Mouse (Mus musculus) spleen, embryonic (tissue): ENCODE data around the gene Col16a1.

Source experiments
- CTCF ChIA-PET: fragments of 350-600 bp; sonication (Branson Sonifier 250); formaldehyde crosslinking; loops from one replicate; lab custom pipeline; 2022; lab: Charles Lee

Col16a1 gene

GRCm38 (mm10) chr4:130045609-130046008, 2.0 kb upstream of the Col16a1 start:
- CTCF ChIA-PET = no interaction called here

DNA sequence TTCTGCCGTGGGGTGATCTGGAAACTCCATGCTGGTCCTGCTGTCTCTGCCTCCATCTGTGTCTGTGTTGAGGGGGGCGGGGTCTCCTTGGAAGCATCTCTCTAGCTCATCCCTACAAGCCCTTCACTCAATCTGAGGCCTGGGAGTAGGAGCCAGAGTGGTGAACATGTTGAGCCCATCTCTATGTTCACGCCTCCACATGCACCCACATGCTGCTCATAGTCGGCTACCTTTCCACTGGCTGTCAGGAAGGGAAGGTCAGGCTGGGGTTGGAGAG, 501 bp downstream of the Col16a1 start:
- CTCF ChIA-PET = no interaction called here

DNA sequence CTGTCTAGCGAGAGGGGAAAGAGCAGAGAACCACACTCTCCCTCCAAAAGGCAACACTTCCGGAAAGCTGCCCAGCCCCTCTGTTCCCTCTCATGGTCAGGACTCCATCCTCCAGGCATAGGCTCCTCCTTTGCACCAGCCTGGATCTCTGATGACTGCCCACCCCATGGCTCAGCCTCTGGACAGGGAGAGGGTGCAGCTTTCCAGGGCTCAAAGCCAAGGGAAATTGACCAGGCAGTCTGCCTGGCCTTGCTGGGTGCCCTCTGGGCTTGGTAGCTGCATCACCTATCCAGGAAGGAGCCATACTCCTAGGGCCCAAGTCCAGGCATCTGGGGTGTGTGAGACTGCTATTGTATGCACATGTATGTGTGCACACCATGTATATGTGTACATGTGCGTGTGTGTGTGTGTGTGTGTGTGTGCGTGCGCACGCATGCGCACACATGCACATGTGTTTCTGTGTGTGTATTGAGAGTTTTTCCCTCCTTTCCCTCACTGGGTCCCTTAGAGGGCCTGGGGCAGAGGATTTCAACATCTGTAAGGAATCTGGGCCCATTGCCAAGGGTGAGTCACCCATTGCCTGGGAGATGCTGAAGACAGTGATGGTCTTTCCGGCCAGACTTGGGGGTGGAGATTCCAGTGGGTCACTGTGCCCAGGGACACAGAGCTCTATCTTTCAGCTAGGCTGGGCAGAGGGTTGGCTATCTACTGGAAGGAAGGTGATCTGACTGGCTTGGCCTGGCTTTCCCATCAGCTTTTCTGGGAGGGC, 2.6 kb downstream of the Col16a1 start:
- CTCF ChIA-PET = no interaction called here

- CTCF ChIA-PET = no interaction called here
These were observed 4.6 kb downstream of the Col16a1 start for GRCm38 (mm10) chr4:130052283-130052682.

DNA sequence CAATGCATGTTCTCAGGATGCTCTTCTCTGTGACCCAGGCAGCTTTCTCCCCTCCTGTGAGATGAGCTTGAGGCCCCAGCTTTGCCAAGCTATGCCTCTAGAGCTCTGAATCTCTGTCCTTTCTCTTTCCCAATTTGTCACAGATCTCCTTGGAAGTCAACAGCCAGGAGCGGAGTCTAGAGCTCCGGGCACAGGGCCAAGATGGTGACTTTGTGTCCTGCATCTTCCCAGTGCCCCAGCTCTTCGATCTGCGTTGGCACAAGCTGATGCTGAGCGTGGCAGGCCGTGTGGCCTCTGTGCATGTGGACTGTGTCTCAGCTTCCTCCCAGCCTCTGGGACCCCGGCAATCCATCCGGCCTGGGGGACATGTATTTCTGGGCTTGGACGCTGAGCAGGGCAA, 5.5 kb downstream of the Col16a1 start:
- CTCF ChIA-PET = interaction anchor here (0.6 kb wide), 1 partner anchor 309 kb away, joined by 9 read pairs; no protein-coding TSS in a partner anchor

- CTCF ChIA-PET = no interaction called here
These were observed 7.1 kb downstream of the Col16a1 start for GRCm38 (mm10) chr4:130054727-130055126.

DNA sequence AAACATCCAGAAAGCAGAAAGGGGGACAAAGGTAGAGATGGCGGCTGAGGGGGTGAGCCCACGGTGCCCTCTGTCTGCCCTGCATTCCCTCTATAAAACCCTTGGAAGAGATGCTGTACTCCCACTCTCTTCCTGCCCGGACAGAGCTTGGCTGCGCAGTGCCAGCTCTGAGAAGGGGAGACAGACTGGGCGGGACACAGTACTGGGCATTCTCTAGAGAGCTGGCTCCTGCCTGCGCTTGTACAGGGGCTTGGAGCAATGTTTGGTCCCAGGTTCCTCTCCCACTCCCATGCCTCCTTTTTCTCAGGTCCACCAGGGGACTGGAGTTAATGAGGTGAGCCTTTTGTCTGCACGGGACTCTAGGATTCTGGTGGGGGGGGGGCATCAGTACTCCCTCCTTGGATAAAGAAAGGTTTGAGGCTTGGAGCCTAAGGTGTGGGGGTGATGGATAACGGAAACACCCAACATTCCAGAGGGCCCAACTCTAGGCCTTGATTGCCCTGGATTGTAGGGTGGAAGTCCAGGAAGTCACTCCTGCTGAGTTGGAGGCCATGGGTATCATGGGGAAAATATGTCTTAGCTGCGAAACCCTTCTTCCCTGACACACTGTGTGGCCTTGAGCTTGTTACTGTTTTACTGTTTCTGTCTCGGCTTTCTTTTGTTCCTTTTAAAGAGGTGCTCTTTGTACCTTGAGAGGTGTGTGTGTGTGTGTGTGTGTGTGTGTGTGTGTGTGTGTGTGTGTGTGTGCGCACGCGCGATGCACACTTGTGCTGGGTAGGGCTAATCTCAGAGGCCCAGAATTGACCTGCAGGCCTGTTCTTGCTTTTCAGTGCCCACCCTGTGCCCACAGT, 7.7 kb downstream of the Col16a1 start:
- CTCF ChIA-PET = no interaction called here

DNA sequence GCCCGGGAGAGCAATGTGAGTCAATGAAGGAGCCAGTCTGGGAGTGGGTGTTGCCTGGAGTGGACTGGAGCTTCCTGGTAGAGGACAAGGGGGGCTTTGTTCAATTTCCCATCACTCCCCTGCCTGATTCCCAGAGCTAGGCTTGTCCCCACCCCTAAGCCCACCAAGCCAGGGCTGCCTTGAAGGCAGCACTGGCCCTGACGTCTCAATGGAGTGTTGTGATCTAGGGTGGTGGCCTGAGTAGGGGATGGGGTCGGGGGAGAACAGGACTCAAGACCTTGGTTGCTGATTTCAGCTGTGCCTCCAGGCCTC, 8.3 kb downstream of the Col16a1 start:
- CTCF ChIA-PET = no interaction called here

GRCm38 (mm10) chr4:130056471-130056870, 8.8 kb downstream of the Col16a1 start:
- CTCF ChIA-PET = no interaction called here

DNA sequence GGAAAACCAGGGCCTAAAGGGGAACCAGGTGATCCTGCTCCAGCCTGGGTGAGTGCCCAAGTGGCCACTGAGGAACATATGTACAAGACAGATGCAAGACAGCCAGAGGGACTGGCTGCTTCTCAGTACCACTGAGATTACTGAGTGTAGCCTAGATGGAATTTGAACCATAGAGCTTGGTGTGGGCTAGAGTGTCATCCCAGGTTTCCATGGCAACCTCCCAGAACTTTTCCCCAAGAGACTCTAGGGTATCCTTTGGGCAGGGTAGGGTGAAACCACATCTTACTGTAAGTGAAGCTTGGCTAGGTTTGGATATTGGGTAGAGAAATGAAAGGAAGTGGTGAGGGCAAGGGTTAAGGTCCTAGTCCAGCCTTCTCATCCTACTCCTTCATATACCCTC, 13.3 kb downstream of the Col16a1 start:
- CTCF ChIA-PET = no interaction called here

GRCm38 (mm10) chr4:130063191-130063590, 15.6 kb downstream of the Col16a1 start:
- CTCF ChIA-PET = no interaction called here

DNA sequence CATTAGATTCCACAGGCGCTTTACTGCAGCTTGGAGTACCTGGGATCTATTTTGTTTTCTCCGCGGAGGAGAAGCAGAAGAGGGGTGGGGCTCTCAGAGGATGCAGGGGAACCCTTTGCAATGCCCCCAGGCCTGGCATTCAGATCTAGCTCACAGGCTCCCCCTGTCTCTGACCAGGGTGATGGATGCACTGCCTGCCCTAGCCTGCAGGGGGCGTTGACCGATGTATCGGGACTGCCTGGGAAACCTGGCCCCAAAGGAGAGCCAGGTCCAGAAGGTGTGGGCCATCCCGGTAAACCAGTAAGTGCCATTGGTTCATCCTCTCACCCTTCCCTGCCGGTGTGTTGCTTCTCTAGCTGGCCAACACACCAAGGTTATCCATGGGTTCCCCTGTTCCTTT, 19.2 kb downstream of the Col16a1 start:
- CTCF ChIA-PET = no interaction called here

DNA sequence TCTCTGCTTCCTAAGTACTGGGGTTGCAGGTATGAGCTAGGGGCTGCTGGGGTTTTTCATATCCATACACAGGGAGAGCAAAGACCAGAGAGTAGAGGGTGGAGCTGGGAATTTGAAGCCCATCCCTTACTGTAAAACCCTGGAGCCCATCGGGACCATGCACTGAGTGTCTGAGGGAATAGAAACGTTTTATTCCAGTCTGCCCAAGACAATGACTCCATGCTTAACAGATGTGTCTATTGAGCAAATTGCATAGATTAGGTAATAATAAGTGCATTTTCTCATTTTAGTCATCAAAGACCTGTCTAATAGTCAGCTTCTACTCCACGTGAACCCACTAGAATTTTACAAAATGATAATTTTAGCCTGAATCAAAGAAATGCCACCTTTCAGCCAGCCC, 22.9 kb downstream of the Col16a1 start:
- CTCF ChIA-PET = no interaction called here

DNA sequence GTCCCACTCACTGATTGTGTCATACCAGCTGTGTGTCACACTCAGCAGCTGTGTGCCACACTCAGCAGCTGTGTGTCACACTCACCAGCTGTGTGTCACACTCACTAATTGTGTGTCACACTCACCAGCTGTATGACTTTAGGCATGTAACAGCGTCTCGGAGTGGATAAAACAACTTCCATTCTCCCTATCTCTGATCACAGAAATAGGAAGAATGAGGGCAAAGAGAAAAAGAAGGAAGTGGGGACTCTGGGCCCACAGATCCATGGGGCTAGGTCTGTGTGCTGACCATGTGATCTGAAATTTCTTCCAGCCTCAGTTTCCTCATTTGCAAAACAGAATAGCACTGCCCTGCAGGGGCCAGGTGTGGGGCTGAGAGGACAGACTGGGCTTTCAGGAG, 24.1 kb downstream of the Col16a1 start:
- CTCF ChIA-PET = no interaction called here

GRCm38 (mm10) chr4:130073367-130073766, 25.7 kb downstream of the Col16a1 start:
- CTCF ChIA-PET = no interaction called here

DNA sequence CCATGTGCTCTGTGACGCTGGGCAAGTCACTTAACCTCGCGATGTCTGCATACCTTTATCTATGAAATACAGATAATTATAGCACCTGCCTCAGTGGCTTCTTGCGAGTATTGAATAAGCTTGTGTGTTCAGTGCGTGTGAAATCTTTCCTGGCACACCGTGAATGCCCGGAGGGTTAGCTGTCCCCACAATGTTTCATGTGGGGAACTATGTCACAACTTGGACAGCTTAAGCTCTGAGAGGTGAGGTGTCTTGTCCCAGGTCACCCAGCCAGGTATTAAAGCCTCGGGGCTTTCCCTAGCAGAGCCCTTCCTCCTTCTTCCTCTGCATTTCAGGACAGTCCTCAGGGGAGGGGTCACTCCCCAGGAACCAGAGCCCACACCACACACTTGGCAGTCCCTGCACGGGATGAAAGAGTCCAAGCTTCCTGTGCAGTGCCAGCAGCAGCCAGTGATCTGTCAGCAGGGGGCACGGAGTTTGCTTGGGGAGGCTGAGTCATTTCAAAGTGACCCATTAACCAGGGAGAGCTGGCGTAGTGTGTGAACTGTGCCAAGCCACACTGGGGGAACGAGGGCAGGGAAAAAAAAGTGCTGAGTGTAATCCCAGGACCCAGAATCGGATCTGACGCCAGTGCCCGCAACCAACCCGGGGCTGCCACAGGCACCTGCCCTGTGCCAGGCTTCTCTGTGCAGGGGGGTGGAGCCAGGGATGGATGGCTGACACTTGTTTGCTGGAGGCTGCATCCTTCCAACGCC, 27.3 kb downstream of the Col16a1 start:
- CTCF ChIA-PET = no interaction called here

GRCm38 (mm10) chr4:130076856-130077255, 29.2 kb downstream of the Col16a1 start:
- CTCF ChIA-PET = no interaction called here

DNA sequence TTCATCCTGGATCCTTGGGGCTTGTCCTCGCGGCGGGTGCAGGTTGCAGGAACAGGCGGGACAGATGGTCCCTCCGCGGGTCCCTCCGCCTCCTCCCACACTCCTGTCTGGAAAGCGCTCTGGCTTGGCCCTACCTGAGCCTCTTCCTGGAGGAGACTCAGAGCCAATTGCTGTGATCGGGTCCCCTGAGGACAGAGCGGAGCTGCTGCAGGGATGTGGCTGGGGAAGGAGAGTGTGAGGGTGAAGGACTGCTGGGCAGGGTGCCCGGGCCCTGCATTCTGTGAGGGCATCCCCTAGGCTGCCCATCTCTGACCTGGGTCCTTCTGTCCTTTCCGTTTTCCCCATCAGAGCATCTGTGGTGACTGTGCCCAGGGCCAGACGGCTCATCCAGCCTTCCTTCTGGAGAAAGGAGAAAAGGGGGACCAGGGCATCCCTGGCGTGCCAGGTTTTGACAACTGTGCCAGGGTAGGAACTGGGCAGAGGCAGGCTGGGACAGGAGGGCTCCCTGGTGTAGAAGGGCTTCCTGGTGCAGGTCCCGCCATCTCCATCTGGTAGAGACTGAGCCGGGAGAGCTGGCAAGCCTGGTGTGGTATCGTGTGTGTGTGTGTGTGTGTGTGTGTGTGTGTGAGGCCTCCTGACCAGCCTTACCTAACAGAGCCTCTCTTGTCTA, 31.3 kb downstream of the Col16a1 start:
- CTCF ChIA-PET = no interaction called here

DNA sequence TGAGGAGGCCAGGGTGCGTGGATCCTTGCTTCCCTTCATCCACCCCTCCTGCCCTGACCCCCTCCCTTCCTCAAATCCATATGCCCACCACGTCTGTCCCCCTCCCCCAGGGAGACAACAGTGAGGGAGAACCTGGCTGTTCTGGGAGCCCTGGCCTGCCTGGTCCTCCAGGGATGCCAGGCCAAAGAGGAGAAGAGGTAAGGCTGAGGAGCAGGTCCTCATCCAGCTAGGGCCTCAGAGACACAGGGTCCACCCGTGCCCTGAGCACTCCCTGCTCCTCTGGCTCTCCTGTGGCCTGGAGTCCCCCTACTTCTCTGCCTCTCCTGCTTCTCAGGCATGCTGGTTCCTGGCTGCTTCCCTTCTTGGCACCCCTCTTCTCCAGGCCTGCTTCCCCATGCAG, 31.9 kb downstream of the Col16a1 start:
- CTCF ChIA-PET = interaction anchor here (0.5 kb wide), 1 partner anchor 721 kb away, joined by 3 read pairs; no protein-coding TSS in a partner anchor

- CTCF ChIA-PET = no interaction called here
These were observed 33.9 kb downstream of the Col16a1 start for GRCm38 (mm10) chr4:130081345-130082190.

- CTCF ChIA-PET = no interaction called here
These were observed 34.6 kb downstream of the Col16a1 start for GRCm38 (mm10) chr4:130082211-130082610.
